Comparison of ENCODE assay signal across 15 mouse cellular contexts in the genomic region with DNA sequence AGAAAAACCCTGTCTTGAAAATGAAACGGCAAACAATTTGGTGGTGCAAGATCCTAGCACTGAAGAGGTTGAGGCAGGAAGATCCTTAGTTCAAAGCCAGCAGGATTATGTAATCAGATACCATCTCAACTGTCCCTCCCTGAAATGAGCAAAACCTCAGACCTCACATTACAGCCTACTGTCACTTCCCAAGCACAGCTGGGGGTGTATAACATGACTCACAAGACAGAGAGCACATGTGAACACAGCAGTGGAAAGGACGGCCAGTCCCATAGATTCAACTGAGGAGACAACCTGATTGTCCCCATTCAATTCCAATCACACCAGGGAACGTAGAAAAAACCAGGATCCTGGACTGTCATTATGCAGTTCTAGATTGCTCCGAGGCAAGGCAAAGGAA.
"Had no signal": no experiment of that assay in that cellular context is flagged by ENCODE, and none has a peak within 500 bp of the region (broad histone marks: within the 10 kb centered on the region; RNA-seq: fewer than 3 reads in every experiment).

No protein-coding gene starts in this region.

- ATAC-seq: intestine, postnatal 0 days; midbrain, embryonic 15.5 days had no signal

- DNase-seq: kidney, adult 2 months; kidney, postnatal 4 days; lung, adult 18-20 months; lung, postnatal 10 days; right cerebral cortex, adult 18-20 months; right cerebral cortex, postnatal 14 days; right cerebral cortex, postnatal 4 days; thymus, postnatal 36 days had no signal

- H3K4me3 ChIP-seq: kidney, embryonic 15.5 days; liver, embryonic 15.5 days; lung, embryonic 15.5 days; midbrain, embryonic 12.5 days; midbrain, embryonic 15.5 days; stomach, embryonic 15.5 days had no signal

- H3K27me3 ChIP-seq: kidney, embryonic 15.5 days; liver, embryonic 15.5 days; lung, embryonic 15.5 days; midbrain, embryonic 12.5 days; midbrain, embryonic 15.5 days; stomach, embryonic 15.5 days had no signal
